Mouse (Mus musculus): ENCODE measurements at regions not wholly inside any gene's neighbourhood (a gene's known extent, or its start where the extent isn't known, plus 50 kb on each side); places are given as distances from the start of the nearest gene placed in this dataset.

GRCm38 (mm10) chr2:46230791-46231450 is 1113.7 kb upstream of the Zeb2 start:
- no peak for TF ChIP-seq POLR2A (IDR thresholded peaks at IDR 0.05; ENCODE audit: borderline replicate concordance, low read depth, low read length)
- TF ChIP-seq CTCF (IDR thresholded peaks at IDR 0.05; ENCODE audit: low read depth, low read length): no peak

All from bone marrow macrophage, adult 2 months (primary cell).